ENCODE assay signal across 8 mouse cellular contexts in the genomic region with DNA sequence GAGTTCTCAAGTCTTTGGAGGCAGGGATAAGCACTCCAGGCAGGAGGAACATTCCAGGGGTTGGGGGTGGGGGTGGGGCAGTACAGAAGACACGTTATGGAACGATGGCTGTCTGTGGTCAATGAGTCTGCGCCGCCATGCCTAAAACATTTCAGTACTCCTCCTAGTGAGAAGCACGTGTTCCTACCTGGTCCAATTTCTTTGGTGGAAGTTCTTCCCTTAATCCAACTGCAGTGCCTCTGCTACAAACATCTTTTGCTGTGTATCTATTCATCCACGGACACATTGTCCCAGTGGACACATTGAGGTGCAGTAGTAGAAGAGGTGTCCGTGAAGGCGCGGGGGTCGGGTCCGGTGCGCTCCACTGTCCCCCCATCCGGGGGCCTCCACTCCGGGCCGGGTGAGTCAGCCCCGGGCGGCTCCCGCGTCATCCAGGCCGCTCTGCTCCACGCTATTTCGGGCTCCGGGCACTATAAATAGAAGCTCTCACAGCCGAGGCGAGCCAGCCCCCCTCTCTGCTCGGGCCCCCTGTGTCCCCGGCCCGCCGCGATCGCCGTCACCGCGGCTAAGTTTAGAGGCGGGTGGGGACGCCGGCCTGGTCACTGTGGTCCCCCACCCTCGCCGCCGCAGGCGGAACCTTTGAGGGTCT. TPM values are rescaled to one million over a fixed set of nuclear protein-coding genes. Genes with fewer than 3 reads are reported as not detected.
DNase-seq lines count a peak whose midpoint lies in the region; ATAC-seq and TF ChIP-seq lines count a peak whose summit lies in the region.

No protein-coding gene starts in this region.

- TF ChIP-seq POLR2A in heart, adult 2 months (IDR thresholded peaks at IDR 0.05; ENCODE audit: insufficient read depth, low read depth, low read length), result 0 out of 2 replicates have a peak, but pooled peaks have one; percentile 20

- no peaks in the 10 kb centered on the region for H3K9me3 ChIP-seq in neural tube, embryonic 11.5 days (ENCODE audit: control insufficient read depth, low read length)

- TF ChIP-seq CTCF in heart, adult 2 months (IDR thresholded peaks at IDR 0.05), result no peak

- H3K27me3 ChIP-seq in heart, adult 2 months (ENCODE audit: control insufficient read depth, insufficient read depth, low read length), result no peaks in the 10 kb centered on the region
- peaks cover 8% of the 10 kb centered on the region for H3K27me3 ChIP-seq in neural tube, embryonic 11.5 days (ENCODE audit: control insufficient read depth, insufficient read depth, low read length)

- 0 out of 2 replicates have a peak, but pooled peaks have one; percentile 19 for TF ChIP-seq EP300 in heart, adult 2 months (IDR thresholded peaks at IDR 0.05; ENCODE audit: insufficient read depth, low read depth, low read length)

- 0 out of 2 replicates have a peak, but pooled peaks have one; percentile 4 for ATAC-seq in neural tube, embryonic 11.5 days (ENCODE audit: insufficient read depth, low FRiP score, low TSS enrichment)
- ATAC-seq in monocyte, adult 5-6 weeks (replicated peaks; ENCODE audit: insufficient number of reproducible peaks, low FRiP score, low TSS enrichment, poor library complexity, severe bottlenecking), result no peak

- H3K79me2 ChIP-seq in heart, adult 2 months (replicated peaks; ENCODE audit: control insufficient read depth, insufficient read depth, low read length), result no peaks in the 10 kb centered on the region

- WGBS in heart, adult 2 months, result under 1% methylated on average over 41 of the region's 41 CpGs
- 0% methylated on average over 41 of the region's 41 CpGs for WGBS in neural tube, embryonic 11.5 days

- H3K9ac ChIP-seq in heart, adult 2 months (ENCODE audit: low read depth, low read length), result peak overlapping the region; percentile 52
- H3K9ac ChIP-seq in neural tube, embryonic 11.5 days (ENCODE audit: low read length), result peak overlapping the region; percentile 23

- H3K4me2 ChIP-seq in neural tube, embryonic 11.5 days (ENCODE audit: low read depth), result peak overlapping the region; percentile 72

- intact Hi-C loops in left cerebral cortex, postnatal 10 days (cut with DNase I), result loop anchor here (5.0 kb wide), 1 partner anchor 105 kb away; no protein-coding TSS in a partner anchor
- intact Hi-C loops in left cerebral cortex, postnatal 4 days (cut with DNase I), result loop anchor here (2.0 kb wide), 1 partner anchor 41 kb away; no protein-coding TSS in a partner anchor
- intact Hi-C loops in heart, adult 2 months (cut with DNase I), result loop anchor here (2.0 to 5.0 kb wide), 2 partner anchors 115 to 163 kb away; partner anchors contain the start of gene Opa3

- DNase-seq in left cerebral cortex, postnatal 10 days (ENCODE audit: extremely low spot score in 1 of 2, low spot score in 2 of 2), result peak; percentile 35 to 69
- DNase-seq in left cerebral cortex, postnatal 4 days, result no peak
- DNase-seq in cerebellum, postnatal 10 days, result peak; percentile 52 to 56
- peak; percentile 77 to 82 for DNase-seq in heart, adult 2 months
- peak; percentile 59 for DNase-seq in kidney, postnatal 10 days
- no peak for DNase-seq in neural tube, embryonic 11.5 days (ENCODE audit: low spot score)
- DNase-seq in layer of hippocampus, postnatal 10 days (ENCODE audit: low spot score in 2 of 2), result no peak

- H3K4me3 ChIP-seq in heart, adult 2 months, result peak overlapping the region; percentile 57
- peak overlapping the region; percentile 40 for H3K4me3 ChIP-seq in neural tube, embryonic 11.5 days (ENCODE audit: low read depth, low read length)

- H3K4me1 ChIP-seq in heart, adult 2 months (ENCODE audit: control insufficient read depth, insufficient read depth, low read length), result peaks cover 10% of the 10 kb centered on the region
- H3K4me1 ChIP-seq in neural tube, embryonic 11.5 days (ENCODE audit: control insufficient read depth, insufficient read depth, low read length), result peaks cover 16% of the 10 kb centered on the region

- no peaks in the 10 kb centered on the region for H3K36me3 ChIP-seq in heart, adult 2 months (ENCODE audit: control insufficient read depth, insufficient read depth, low read length)
- no peaks in the 10 kb centered on the region for H3K36me3 ChIP-seq in neural tube, embryonic 11.5 days (ENCODE audit: control insufficient read depth, insufficient read depth, low read length)

- H3K27ac ChIP-seq in heart, adult 2 months, result peak overlapping the region; percentile 83
- H3K27ac ChIP-seq in neural tube, embryonic 11.5 days (ENCODE audit: low read depth, low read length), result no peak overlapping the region

RNA-seq across cellular contexts. Expression of gene Ercc1, which starts 2.7 kb away (rescaled TPM):
- total RNA-seq in left cerebral cortex, postnatal 10 days (2021), result 10 to 100 TPM; 38.5 to 50.6 TPM
- total RNA-seq in left cerebral cortex, postnatal 4 days (2021), result 10 to 100 TPM; 60.1 to 70.9 TPM
- 10 to 100 TPM; 46.8 to 48.6 TPM for total RNA-seq in heart, adult 2 months (2021)
- polyA plus RNA-seq in heart, adult 2 months (2012; rRNA removed), result 47.1 and 49.1 TPM in 2 replicates
- polyA plus RNA-seq in neural tube, embryonic 11.5 days (2014; fragmentation: Nextera tagmentation; extraction: Ambion mirVana), result 91.8 and 93.3 TPM in 2 replicates
- total RNA-seq in monocyte, adult 5-6 weeks (2017), result 15.0 to 19.8 TPM (median 18.0 TPM) in 3 replicates
- 10 to 100 TPM; 43.1 to 43.9 TPM for total RNA-seq in layer of hippocampus, postnatal 10 days (2021)

RNA-seq across cellular contexts. Expression of gene Cd3eap, which starts 17.4 kb away (rescaled TPM):
- total RNA-seq in left cerebral cortex, postnatal 10 days (2021), result 10 to 100 TPM; 16.8 to 18.2 TPM
- total RNA-seq in left cerebral cortex, postnatal 4 days (2021), result 10 to 100 TPM; 15.9 to 18.7 TPM
- 1 to 10 TPM; 9.3 to 9.7 TPM for total RNA-seq in heart, adult 2 months (2021)
- 4.4 and 4.7 TPM in 2 replicates for polyA plus RNA-seq in heart, adult 2 months (2012; rRNA removed)
- 17.8 and 18.0 TPM in 2 replicates for polyA plus RNA-seq in neural tube, embryonic 11.5 days (2014; fragmentation: Nextera tagmentation; extraction: Ambion mirVana)
- total RNA-seq in monocyte, adult 5-6 weeks (2017), result 6.9 to 8.9 TPM (median 7.2 TPM) in 3 replicates
- total RNA-seq in layer of hippocampus, postnatal 10 days (2021), result 10 to 100 TPM; 17.6 to 18.1 TPM

RNA-seq across cellular contexts. Expression of gene Ppp1r13l, which starts 17.7 kb away (rescaled TPM):
- 1 to 10 TPM; 5.3 to 7.2 TPM for total RNA-seq in left cerebral cortex, postnatal 10 days (2021)
- total RNA-seq in left cerebral cortex, postnatal 4 days (2021), result 1 to 10 TPM; 6.0 to 6.4 TPM
- 10 to 100 TPM; 43.9 to 45.1 TPM for total RNA-seq in heart, adult 2 months (2021)
- polyA plus RNA-seq in heart, adult 2 months (2012; rRNA removed), result 23.5 and 30.1 TPM in 2 replicates
- 3.4 and 4.7 TPM in 2 replicates for polyA plus RNA-seq in neural tube, embryonic 11.5 days (2014; fragmentation: Nextera tagmentation; extraction: Ambion mirVana)
- not detected in 3 replicates for total RNA-seq in monocyte, adult 5-6 weeks (2017)
- total RNA-seq in layer of hippocampus, postnatal 10 days (2021), result 1 to 10 TPM; 3.4 to 4.5 TPM

RNA-seq across cellular contexts. Expression of gene Fosb, which starts 32.0 kb away (rescaled TPM):
- total RNA-seq in left cerebral cortex, postnatal 10 days (2021), result 1 to 10 TPM; 2.2 to 2.3 TPM
- 1 to 10 TPM; 1.2 to 1.3 TPM for total RNA-seq in left cerebral cortex, postnatal 4 days (2021)
- 1 to 10 TPM in 1 of 2 experiments, under 1 TPM in 1; 0.89 to 1.1 TPM for total RNA-seq in heart, adult 2 months (2021)
- 0.94 and 1.1 TPM in 2 replicates for polyA plus RNA-seq in heart, adult 2 months (2012; rRNA removed)
- polyA plus RNA-seq in neural tube, embryonic 11.5 days (2014; fragmentation: Nextera tagmentation; extraction: Ambion mirVana), result 0.07 TPM in 1 of 2 replicates, not detected in the other
- total RNA-seq in monocyte, adult 5-6 weeks (2017), result 30.9 to 43.8 TPM (median 36.9 TPM) in 3 replicates
- 1 to 10 TPM; 1.4 to 2.0 TPM for total RNA-seq in layer of hippocampus, postnatal 10 days (2021)

RNA-seq across cellular contexts. Expression of gene Ercc2, which starts 39.9 kb away (rescaled TPM):
- 10 to 100 TPM; 39.0 to 39.7 TPM for total RNA-seq in left cerebral cortex, postnatal 10 days (2021)
- 10 to 100 TPM; 46.1 to 62.8 TPM for total RNA-seq in left cerebral cortex, postnatal 4 days (2021)
- 10 to 100 TPM; 10.9 to 11.6 TPM for total RNA-seq in heart, adult 2 months (2021)
- polyA plus RNA-seq in heart, adult 2 months (2012; rRNA removed), result 22.6 and 24.8 TPM in 2 replicates
- polyA plus RNA-seq in neural tube, embryonic 11.5 days (2014; fragmentation: Nextera tagmentation; extraction: Ambion mirVana), result 12.4 and 14.6 TPM in 2 replicates
- 21.0 to 32.4 TPM (median 25.4 TPM) in 3 replicates for total RNA-seq in monocyte, adult 5-6 weeks (2017)
- 10 to 100 TPM; 33.8 to 33.9 TPM for total RNA-seq in layer of hippocampus, postnatal 10 days (2021)

Comparison
In these comparisons a context has a peak if more than half of its experiments do, and no peak if none do; other contexts are left out.
1. DNase-seq: peak in left cerebral cortex, postnatal 10 days (2 of 2), cerebellum, postnatal 10 days (2 of 2), heart, adult 2 months (2 of 2) and kidney, postnatal 10 days (single experiment); none in left cerebral cortex, postnatal 4 days (single experiment), neural tube, embryonic 11.5 days (single experiment) and layer of hippocampus, postnatal 10 days (0 of 2).
2. RNA of gene Ppp1r13l, which starts 17.7 kb away (total RNA-seq): 43.9 to 45.1 TPM in heart, adult 2 months; 5.3 to 7.2 TPM in left cerebral cortex, postnatal 10 days, 6.0 to 6.4 TPM in left cerebral cortex, postnatal 4 days, 3.4 to 4.5 TPM in layer of hippocampus, postnatal 10 days and not detected in monocyte, adult 5-6 weeks; every median in the first group is over 4 times any median in the second.